Mouse (Mus musculus): ENCODE measurements around the gene Gpbp1.

Gpbp1 gene

DNA sequence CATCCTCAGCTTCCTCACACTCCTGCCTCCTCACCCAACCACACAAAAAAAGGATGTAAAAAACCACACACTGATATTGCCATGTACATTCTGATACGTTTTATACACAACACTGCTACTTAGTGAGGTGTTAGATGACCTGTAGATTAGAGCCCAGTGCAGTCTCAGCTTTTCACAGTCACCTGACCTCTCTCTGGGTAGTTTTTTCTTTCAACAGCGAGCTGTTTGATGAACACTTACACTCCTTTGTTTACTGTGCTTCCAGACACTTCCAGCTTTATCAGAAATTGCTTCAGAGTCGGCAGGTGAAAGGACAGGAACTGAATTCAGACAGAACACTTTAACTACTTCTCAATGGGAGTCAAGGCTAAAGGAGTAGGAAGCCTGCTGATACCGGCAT, 30.5 kb upstream of the Gpbp1 start:
- Histone ChIP-seq H3K9me3 (ENCODE audit: low read length) (no peaks in the 10 kb centered on the region), H3K27me3 (ENCODE audit: insufficient read depth, low read length) (no peaks in the 10 kb centered on the region), H3K4me3 (replicated peaks; ENCODE audit: low read length) (no peak overlapping the region), H3K36me3 (ENCODE audit: insufficient read depth, low read length) (no peaks in the 10 kb centered on the region), H3K4me1 (replicated peaks; ENCODE audit: low read depth, low read length) (peaks cover 5% of the 10 kb centered on the region)
- TF ChIP-seq POU5F1 (IDR thresholded peaks at IDR 0.05; ENCODE audit: borderline replicate concordance, low read length): no peak
- no peak for TF ChIP-seq CTCF (conservative IDR thresholded peaks at IDR 0.05; ENCODE audit: low read length)
- TF ChIP-seq NANOG (IDR thresholded peaks at IDR 0.05; ENCODE audit: borderline replicate concordance, low read length): 0 out of 2 replicates have a peak, but pooled peaks have one; percentile 6

DNA sequence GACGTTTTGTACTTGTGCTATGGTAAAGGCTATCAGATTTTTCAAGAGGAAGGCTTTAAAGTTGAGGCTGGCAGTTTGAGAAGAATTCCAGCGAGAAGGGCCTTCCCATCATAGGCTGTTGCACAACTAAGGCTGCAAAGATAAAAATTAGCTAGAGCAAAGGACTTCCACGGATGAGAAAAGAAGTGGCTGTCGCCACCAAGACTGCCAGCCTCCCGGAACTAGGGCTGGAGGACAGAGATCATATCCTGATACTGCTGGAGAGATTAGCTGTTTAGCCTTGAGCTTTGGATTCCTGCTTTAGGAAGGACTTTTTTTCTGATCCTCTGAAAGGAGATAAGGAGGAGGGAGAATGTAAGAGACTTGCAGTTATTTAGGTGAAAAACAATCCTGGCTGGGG, 28.4 kb upstream of the Gpbp1 start:
- H3K4me3 ChIP-seq (replicated peaks; ENCODE audit: low read length): no peak overlapping the region
- no peaks in the 10 kb centered on the region for H3K27me3 ChIP-seq (ENCODE audit: insufficient read depth, low read length)
- H3K36me3 ChIP-seq (ENCODE audit: insufficient read depth, low read length): no peaks in the 10 kb centered on the region
- no peaks in the 10 kb centered on the region for H3K9me3 ChIP-seq (ENCODE audit: low read length)
- H3K4me1 ChIP-seq (replicated peaks; ENCODE audit: low read depth, low read length): peaks cover 5% of the 10 kb centered on the region
- no peak for TF ChIP-seq CTCF (conservative IDR thresholded peaks at IDR 0.05; ENCODE audit: low read length)
- TF ChIP-seq NANOG (IDR thresholded peaks at IDR 0.05; ENCODE audit: borderline replicate concordance, low read length): no peak
- TF ChIP-seq POU5F1 (IDR thresholded peaks at IDR 0.05; ENCODE audit: borderline replicate concordance, low read length): no peak

DNA sequence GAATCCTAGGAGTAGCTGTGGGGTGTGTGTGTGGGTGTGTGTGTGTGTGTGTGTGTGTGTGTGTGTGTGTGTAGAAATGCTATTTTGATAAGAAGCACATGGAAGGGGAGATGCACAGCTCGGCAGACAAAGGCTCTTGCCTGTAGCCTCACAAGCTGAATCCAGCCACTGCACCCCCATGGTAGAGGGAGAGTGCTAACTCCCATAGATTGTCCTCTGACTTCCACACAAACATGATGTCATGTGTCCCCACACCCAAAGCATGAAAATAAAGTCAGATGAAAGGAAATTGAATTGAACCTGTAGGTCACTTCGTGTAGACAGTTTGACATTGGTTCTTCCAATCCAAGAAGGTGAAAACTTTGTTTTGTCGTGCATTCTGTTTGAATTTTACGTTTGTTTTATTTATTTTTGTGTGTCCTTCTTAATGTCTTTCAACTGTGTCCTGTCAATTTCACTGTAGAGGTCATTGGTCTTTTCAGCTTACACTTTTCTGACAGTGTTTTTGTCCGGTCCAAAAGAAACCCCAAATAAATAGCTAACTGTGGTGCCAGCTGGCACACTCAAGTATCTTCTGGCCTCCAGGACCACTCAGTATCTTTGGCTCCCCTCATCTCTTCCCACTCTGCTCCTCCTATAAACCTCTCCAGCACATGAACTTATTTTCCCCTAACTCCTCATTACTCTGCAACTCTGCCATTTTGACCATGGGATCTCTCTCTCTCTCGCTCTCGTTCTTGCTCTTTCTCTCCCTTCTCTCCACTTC, 26.7 kb upstream of the Gpbp1 start:
- Histone ChIP-seq H3K4me3 (replicated peaks; ENCODE audit: low read length) (no peak overlapping the region), H3K9me3 (ENCODE audit: low read length) (no peaks in the 10 kb centered on the region), H3K4me1 (replicated peaks; ENCODE audit: low read depth, low read length) (peaks cover 5% of the 10 kb centered on the region), H3K27me3 (ENCODE audit: insufficient read depth, low read length) (no peaks in the 10 kb centered on the region; the same call in 1 of the 2 replicates), H3K36me3 (ENCODE audit: insufficient read depth, low read length) (no peaks in the 10 kb centered on the region)
- TF ChIP-seq POU5F1 (IDR thresholded peaks at IDR 0.05; ENCODE audit: borderline replicate concordance, low read length): no peak
- TF ChIP-seq NANOG (IDR thresholded peaks at IDR 0.05; ENCODE audit: borderline replicate concordance, low read length): no peak
- no peak for TF ChIP-seq CTCF (conservative IDR thresholded peaks at IDR 0.05; ENCODE audit: low read length)

DNA sequence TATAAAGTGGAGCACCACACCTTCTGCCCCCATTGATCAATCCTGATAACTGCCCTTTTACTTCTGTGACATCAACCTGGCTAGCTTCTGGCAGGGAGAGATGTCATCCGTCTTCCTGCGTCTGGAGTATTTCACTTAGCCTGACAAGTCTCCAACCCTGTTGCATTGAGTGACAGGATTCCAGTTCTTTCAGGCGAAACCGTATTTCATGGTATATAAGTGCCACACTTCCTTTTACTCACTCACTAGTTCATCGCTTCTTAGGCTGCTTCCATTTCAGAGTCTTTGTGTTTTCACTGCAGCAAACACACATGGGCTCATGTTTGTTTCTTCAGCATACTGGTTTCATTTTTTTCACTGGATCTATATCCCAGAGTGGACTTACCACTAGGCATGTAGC, 19.5 kb upstream of the Gpbp1 start:
- H3K4me3 ChIP-seq (replicated peaks; ENCODE audit: low read length): no peak overlapping the region
- TF ChIP-seq POU5F1 (IDR thresholded peaks at IDR 0.05; ENCODE audit: borderline replicate concordance, low read length) (no peak), CTCF (conservative IDR thresholded peaks at IDR 0.05; ENCODE audit: low read length) (no peak), NANOG (IDR thresholded peaks at IDR 0.05; ENCODE audit: borderline replicate concordance, low read length) (no peak)
- no peaks in the 10 kb centered on the region; the same call in 1 of the 2 replicates for H3K27me3 ChIP-seq (ENCODE audit: insufficient read depth, low read length)
- no peaks in the 10 kb centered on the region for H3K36me3 ChIP-seq (ENCODE audit: insufficient read depth, low read length)
- peaks cover 24% of the 10 kb centered on the region for H3K9me3 ChIP-seq (ENCODE audit: low read length)
- peaks cover 7% of the 10 kb centered on the region for H3K4me1 ChIP-seq (replicated peaks; ENCODE audit: low read depth, low read length)

DNA sequence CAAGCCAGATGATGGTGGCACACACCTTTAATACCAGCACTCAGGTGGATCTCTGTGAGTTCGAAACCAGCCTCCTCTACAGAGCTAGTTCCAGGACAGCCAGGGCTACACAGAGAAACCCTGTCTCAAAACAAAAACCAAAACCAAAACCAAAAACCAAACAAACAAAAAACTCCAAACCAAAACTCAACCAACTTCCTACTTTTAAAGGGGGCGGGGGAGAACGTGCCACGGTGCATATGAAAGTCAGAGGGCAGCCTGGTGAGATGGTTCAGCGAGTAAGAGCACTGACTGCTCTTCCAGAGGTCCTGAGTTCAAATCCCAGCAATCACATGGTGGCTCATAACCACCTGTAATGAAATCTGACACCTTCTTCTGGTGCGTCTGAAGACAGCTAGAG, 18.7 kb upstream of the Gpbp1 start:
- Histone ChIP-seq H3K4me1 (replicated peaks; ENCODE audit: low read depth, low read length) (peaks cover 7% of the 10 kb centered on the region), H3K36me3 (ENCODE audit: insufficient read depth, low read length) (no peaks in the 10 kb centered on the region), H3K4me3 (replicated peaks; ENCODE audit: low read length) (no peak overlapping the region), H3K27me3 (ENCODE audit: insufficient read depth, low read length) (no peaks in the 10 kb centered on the region; the same call in 1 of the 2 replicates), H3K9me3 (ENCODE audit: low read length) (peaks cover 24% of the 10 kb centered on the region)
- TF ChIP-seq NANOG (IDR thresholded peaks at IDR 0.05; ENCODE audit: borderline replicate concordance, low read length) (no peak), CTCF (conservative IDR thresholded peaks at IDR 0.05; ENCODE audit: low read length) (no peak), POU5F1 (IDR thresholded peaks at IDR 0.05; ENCODE audit: borderline replicate concordance, low read length) (no peak)

DNA sequence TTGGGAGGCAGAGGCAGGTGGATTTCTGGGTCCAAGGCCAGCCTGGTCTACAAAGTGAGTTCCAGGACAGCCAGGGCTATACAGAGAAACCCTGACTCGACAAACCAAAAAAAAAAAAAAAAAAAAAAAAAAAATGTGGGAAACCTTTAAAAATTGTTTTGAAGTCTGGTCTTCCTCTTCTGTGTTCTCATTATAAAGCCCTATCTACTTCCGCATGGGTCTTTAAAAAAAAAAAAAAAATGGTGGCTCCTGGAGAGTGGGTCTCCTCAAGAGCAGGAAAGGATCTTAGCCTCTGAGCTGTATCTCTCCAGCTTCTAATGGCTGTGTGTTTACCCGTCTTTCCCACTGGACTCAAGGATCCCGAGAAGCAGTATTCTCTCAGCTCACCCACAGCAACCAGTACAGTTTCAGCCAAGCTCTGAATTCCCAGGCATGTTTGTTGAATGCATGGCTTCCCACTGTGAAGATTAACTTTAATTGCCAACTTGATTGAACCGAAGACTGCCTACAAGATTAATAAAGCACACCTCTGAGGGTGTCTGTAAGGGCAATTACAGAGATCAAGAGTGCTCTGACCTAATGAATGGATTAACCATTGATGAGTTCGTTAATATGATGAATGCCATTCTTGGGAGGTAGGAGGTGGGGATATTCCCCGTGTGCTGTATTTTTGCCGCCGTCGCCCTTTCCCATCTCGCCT, 4.6 kb upstream of the Gpbp1 start:
- TF ChIP-seq NANOG (IDR thresholded peaks at IDR 0.05; ENCODE audit: borderline replicate concordance, low read length) (peak; percentile 89), POU5F1 (IDR thresholded peaks at IDR 0.05; ENCODE audit: borderline replicate concordance, low read length) (no peak)

DNA sequence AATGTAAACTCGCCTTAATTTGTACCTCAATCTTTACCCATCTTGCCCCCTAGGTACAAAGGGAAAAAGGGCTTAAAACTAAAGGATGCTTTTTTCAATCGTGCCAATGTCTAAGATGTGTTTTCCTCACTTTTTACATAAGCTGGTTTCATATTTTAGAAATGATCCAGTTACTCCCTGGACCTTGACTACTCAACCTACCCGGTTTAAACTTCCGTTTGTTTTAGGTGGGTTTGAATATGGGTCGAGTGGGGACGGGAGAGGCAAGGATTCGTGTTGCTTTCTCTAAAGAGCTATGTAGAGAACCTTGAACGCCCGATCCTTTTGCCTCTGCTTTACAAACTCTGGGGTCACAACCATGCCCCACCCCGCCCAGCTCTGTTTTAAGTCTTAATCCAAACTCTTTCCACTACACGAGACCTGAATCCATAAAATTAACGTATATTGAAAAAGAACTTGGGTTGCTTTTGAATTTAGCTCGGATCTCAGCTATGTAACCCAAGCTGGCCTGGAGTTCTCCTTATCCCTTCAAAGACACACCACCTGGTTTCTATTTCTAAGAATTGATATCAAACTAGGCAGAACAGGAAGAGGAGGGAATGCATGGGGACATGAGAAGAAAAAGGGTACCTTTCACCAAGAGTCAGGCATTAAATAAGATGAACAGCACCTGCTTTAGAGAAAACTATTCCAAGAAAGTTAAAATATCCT, 1.3 kb upstream of the Gpbp1 start:
- no peak for TF ChIP-seq NANOG (IDR thresholded peaks at IDR 0.05; ENCODE audit: borderline replicate concordance, low read length)
- no peak for TF ChIP-seq CTCF (conservative IDR thresholded peaks at IDR 0.05; ENCODE audit: low read length)
- TF ChIP-seq POU5F1 (IDR thresholded peaks at IDR 0.05; ENCODE audit: borderline replicate concordance, low read length): no peak
- Histone ChIP-seq H3K36me3 (ENCODE audit: insufficient read depth, low read length) (peaks cover 7% of the 10 kb centered on the region), H3K9me3 (ENCODE audit: low read length) (no peaks in the 10 kb centered on the region), H3K27me3 (ENCODE audit: insufficient read depth, low read length) (peaks cover 28% of the 10 kb centered on the region), H3K4me3 (replicated peaks; ENCODE audit: low read length) (peak overlapping the region; percentile 83), H3K4me1 (replicated peaks; ENCODE audit: low read depth, low read length) (peaks cover 26% of the 10 kb centered on the region)

More for the DNA sequence above, 4.6 kb upstream of the Gpbp1 start:
- Histone ChIP-seq H3K36me3 (ENCODE audit: insufficient read depth, low read length) (no peaks in the 10 kb centered on the region), H3K4me1 (replicated peaks; ENCODE audit: low read depth, low read length) (peaks cover 10% of the 10 kb centered on the region), H3K4me3 (replicated peaks; ENCODE audit: low read length) (no peak overlapping the region), H3K27me3 (ENCODE audit: insufficient read depth, low read length) (peaks cover 28% of the 10 kb centered on the region), H3K9me3 (ENCODE audit: low read length) (peaks cover 31% of the 10 kb centered on the region)

DNA sequence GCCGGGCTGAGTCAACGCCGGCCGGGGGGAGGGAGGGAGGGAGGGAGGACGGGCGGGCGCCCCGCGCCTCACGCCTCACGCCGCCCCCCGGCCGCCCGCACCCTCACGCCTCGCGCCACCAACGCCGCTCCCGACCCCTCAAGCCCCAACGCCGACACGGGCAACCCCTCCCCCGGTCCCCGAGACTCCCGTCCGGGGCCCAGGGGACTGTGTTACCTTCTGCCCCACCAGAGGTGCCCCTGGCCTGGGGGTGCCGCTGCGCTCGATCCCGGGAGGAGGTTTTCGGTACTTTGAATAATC, 459 bp downstream of the Gpbp1 start:
- no peak for TF ChIP-seq POU5F1 (IDR thresholded peaks at IDR 0.05; ENCODE audit: borderline replicate concordance, low read length)
- TF ChIP-seq NANOG (IDR thresholded peaks at IDR 0.05; ENCODE audit: borderline replicate concordance, low read length): no peak
- no peak for TF ChIP-seq CTCF (conservative IDR thresholded peaks at IDR 0.05; ENCODE audit: low read length)
- Histone ChIP-seq H3K9me3 (ENCODE audit: low read length) (no peaks in the 10 kb centered on the region), H3K36me3 (ENCODE audit: insufficient read depth, low read length) (peaks cover 18% of the 10 kb centered on the region)

More for the DNA sequence above, 459 bp downstream of the Gpbp1 start:
- Histone ChIP-seq H3K4me1 (replicated peaks; ENCODE audit: low read depth, low read length) (peaks cover 43% of the 10 kb centered on the region), H3K4me3 (replicated peaks; ENCODE audit: low read length) (peak overlapping the region; percentile 97), H3K27me3 (ENCODE audit: insufficient read depth, low read length) (peaks cover 28% of the 10 kb centered on the region)
